22 mouse cellular contexts compared by ENCODE assay signal in genomic region chr10:61362483-61362882, GRCm38 (mm10). TPM values are rescaled to one million over a fixed set of nuclear protein-coding genes. Genes with fewer than 3 reads are reported as not detected.
A peak's percentile ranks its signal among the peaks of the same experiment; 100 is the strongest.
DNase-seq lines count a peak whose midpoint lies in the region; ATAC-seq and TF ChIP-seq lines count a peak whose summit lies in the region.
"Had no signal": no experiment of that assay in that cellular context is flagged by ENCODE, and none has a peak within 500 bp of the region (broad histone marks: within the 10 kb centered on the region; RNA-seq: fewer than 3 reads in every experiment).

No protein-coding gene starts in this region.

- H3K9ac ChIP-seq in hindbrain, postnatal 0 days (replicated peaks; ENCODE audit: low read length) = no peak overlapping the region
- H3K9ac ChIP-seq in hindbrain, embryonic 13.5 days = no peak overlapping the region
- H3K9ac ChIP-seq: embryonic facial prominence, embryonic 13.5 days; forebrain, postnatal 0 days; liver, embryonic 12.5 days; lung, embryonic 14.5 days; neural tube, embryonic 12.5 days had no signal

- no peak for TF ChIP-seq POLR2A in myocyte (IDR thresholded peaks at IDR 0.05; ENCODE audit: insufficient read length, low read depth)

- no peaks in the 10 kb centered on the region for H3K9me3 ChIP-seq in hindbrain, postnatal 0 days (ENCODE audit: low read length)
- H3K9me3 ChIP-seq in hindbrain, embryonic 13.5 days = no peaks in the 10 kb centered on the region
- H3K9me3 ChIP-seq in E14TG2a.4 (ENCODE audit: low read length) = no peaks in the 10 kb centered on the region
- H3K9me3 ChIP-seq: embryonic facial prominence, embryonic 13.5 days; liver, embryonic 12.5 days; neural tube, embryonic 12.5 days had no signal

- WGBS in hindbrain, postnatal 0 days = 72% methylated on average over 9 of the region's 9 CpGs
- 77% methylated on average over 9 of the region's 9 CpGs for WGBS in hindbrain, embryonic 13.5 days

- ATAC-seq in hindbrain, postnatal 0 days = no peak
- ATAC-seq in hindbrain, embryonic 13.5 days (ENCODE audit: low FRiP score) = no peak
- ATAC-seq: forebrain, postnatal 0 days; liver, embryonic 12.5 days had no signal

- no peaks in the 10 kb centered on the region for H3K36me3 ChIP-seq in hindbrain, postnatal 0 days (ENCODE audit: insufficient read depth, low read length)
- peaks cover 4% of the 10 kb centered on the region; the same call in 1 of the 2 replicates for H3K36me3 ChIP-seq in hindbrain, embryonic 13.5 days
- peaks cover 67% of the 10 kb centered on the region for H3K36me3 ChIP-seq in E14TG2a.4 (ENCODE audit: insufficient read depth, low read length)
- H3K36me3 ChIP-seq in myocyte (ENCODE audit: control insufficient read depth, insufficient read depth) = no peaks in the 10 kb centered on the region
- H3K36me3 ChIP-seq: neural tube, embryonic 12.5 days had no signal

- no peak overlapping the region for H3ac ChIP-seq in myocyte (ENCODE audit: control insufficient read depth, insufficient read length)

- no peak overlapping the region for H3K4me2 ChIP-seq in hindbrain, postnatal 0 days (ENCODE audit: low read depth, low read length)
- H3K4me2 ChIP-seq in hindbrain, embryonic 13.5 days = no peak overlapping the region
- peak overlapping the region; percentile 97 for H3K4me2 ChIP-seq in myocyte (ENCODE audit: low read depth)
- H3K4me2 ChIP-seq: embryonic facial prominence, embryonic 13.5 days; liver, embryonic 12.5 days; lung, embryonic 14.5 days; neural tube, embryonic 12.5 days had no signal

- peaks cover 16% of the 10 kb centered on the region for H3K79me2 ChIP-seq in myocyte (ENCODE audit: control insufficient read depth, insufficient read depth)

- intact Hi-C loops in gastrocnemius, adult 2 months (cut with DNase I) = loop anchor here (2.0 kb wide), 1 partner anchor 36 kb away; no protein-coding TSS in a partner anchor

- TF ChIP-seq CTCF in gastrocnemius, adult 2 months (IDR thresholded peaks at IDR 0.05) = no peak
- no peak for TF ChIP-seq CTCF in hindbrain, postnatal 0 days (IDR thresholded peaks at IDR 0.05; ENCODE audit: low read depth)
- no peak for TF ChIP-seq CTCF in E14TG2a.4 (conservative IDR thresholded peaks at IDR 0.05; ENCODE audit: low read length)

- no peak for DNase-seq in gastrocnemius, adult 2 months
- no peak for DNase-seq in gastrocnemius, postnatal 4 days (ENCODE audit: low spot score in 2 of 2)
- DNase-seq in hindbrain, postnatal 0 days (ENCODE audit: low spot score) = no peak
- DNase-seq in thymus, postnatal 10 days (ENCODE audit: low spot score in 2 of 2) = no peak
- DNase-seq in kidney, postnatal 36 days = no peak
- DNase-seq: forebrain, postnatal 0 days; kidney, adult 2 months; kidney, postnatal 14 days; layer of hippocampus, adult 9-11 months; lung, embryonic 14.5 days; right cerebral cortex, adult 18-20 months; spleen, adult 18-20 months; thymus, adult 2 months had no signal

- H3K27me3 ChIP-seq in hindbrain, postnatal 0 days (ENCODE audit: insufficient read depth, low read length) = no peaks in the 10 kb centered on the region
- H3K27me3 ChIP-seq in hindbrain, embryonic 13.5 days = no peaks in the 10 kb centered on the region
- H3K27me3 ChIP-seq in E14TG2a.4 (ENCODE audit: insufficient read depth, low read length) (no peaks in the 10 kb centered on the region), myocyte (ENCODE audit: control insufficient read depth, insufficient read depth, insufficient read length) (no peaks in the 10 kb centered on the region)
- H3K27me3 ChIP-seq: embryonic facial prominence, embryonic 13.5 days; liver, embryonic 12.5 days; neural tube, embryonic 12.5 days had no signal

- H3K4me3 ChIP-seq in gastrocnemius, adult 2 months = peak overlapping the region; percentile 58
- H3K4me3 ChIP-seq in hindbrain, postnatal 0 days (ENCODE audit: low read length) = no peak overlapping the region
- no peak overlapping the region for H3K4me3 ChIP-seq in hindbrain, embryonic 13.5 days
- H3K4me3 ChIP-seq in E14TG2a.4 (replicated peaks; ENCODE audit: low read length) (peak overlapping the region; percentile 4; the same call in 1 of the 2 replicates), myocyte (peak overlapping the region; percentile 15)
- H3K4me3 ChIP-seq: embryonic facial prominence, embryonic 13.5 days; liver, embryonic 12.5 days; neural tube, embryonic 12.5 days had no signal

- H3K27ac ChIP-seq in gastrocnemius, adult 2 months = peak overlapping the region; percentile 76
- H3K27ac ChIP-seq in hindbrain, postnatal 0 days = peak overlapping the region; percentile 48; the same call in 1 of the 2 replicates
- H3K27ac ChIP-seq in hindbrain, embryonic 13.5 days = no peak overlapping the region; the same call in 1 of the 2 replicates
- H3K27ac ChIP-seq: embryonic facial prominence, embryonic 13.5 days; liver, embryonic 12.5 days; neural tube, embryonic 12.5 days had no signal

- peaks cover 3% of the 10 kb centered on the region; the same call in 1 of the 2 replicates for H3K4me1 ChIP-seq in hindbrain, postnatal 0 days (ENCODE audit: insufficient read depth, low read length)
- peaks cover 11% of the 10 kb centered on the region for H3K4me1 ChIP-seq in hindbrain, embryonic 13.5 days (replicated peaks)
- H3K4me1 ChIP-seq in E14TG2a.4 (replicated peaks; ENCODE audit: low read depth, low read length) = peaks cover 93% of the 10 kb centered on the region
- H3K4me1 ChIP-seq: liver, embryonic 12.5 days; neural tube, embryonic 12.5 days had no signal

TF ChIP-seq in myocyte, 11 proteins besides CTCF, POLR2A, EP300 and RAD21:
- TF ChIP-seq MYOD1 (IDR thresholded peaks at IDR 0.05; ENCODE audit: control insufficient read depth in 1 of 3, insufficient read length in 2 of 3, low read depth in 2 of 3) = peak in 2 of 3 experiments; percentile 51 to 61
- no peak for TF ChIP-seq REST (IDR thresholded peaks at IDR 0.05; ENCODE audit: insufficient read depth, insufficient read length)
- peak; percentile 16 for TF ChIP-seq TCF12 (IDR thresholded peaks at IDR 0.05; ENCODE audit: insufficient read depth, poor library complexity, severe bottlenecking)
- TF ChIP-seq MYOG (IDR thresholded peaks at IDR 0.05; ENCODE audit: control insufficient read depth in 1 of 3, insufficient read depth in 1 of 3, insufficient read length in 2 of 3, low read depth in 2 of 3) = peak; percentile 41 to 74 (median 43)

RNA-seq across cellular contexts. Expression of gene Pald1, which starts 20.8 kb away (rescaled TPM):
- total RNA-seq in gastrocnemius, adult 2 months (2021) = 1 to 10 TPM; 4.0 to 7.2 TPM
- total RNA-seq in gastrocnemius, postnatal 4 days (2021) = 10 to 100 TPM; 32.1 to 35.9 TPM
- 34.3 and 36.0 TPM in 2 replicates for total RNA-seq in hindbrain, postnatal 0 days (2014; rRNA removed)
- 21.7 TPM in 2 replicates for polyA plus RNA-seq in hindbrain, postnatal 0 days (2015; fragmentation: Nextera tagmentation; extraction: Ambion mirVana)
- 29.4 and 30.8 TPM in 2 replicates for polyA plus RNA-seq in hindbrain, embryonic 13.5 days (2015; fragmentation: Nextera tagmentation; extraction: Ambion mirVana)
- 14.0 TPM for polyA plus RNA-seq in myocyte (2012; fragmentation: generic; extraction: Trizol)
- total RNA-seq: granulocyte monocyte progenitor cell, adult 5-6 weeks had no signal

RNA-seq across cellular contexts. Expression of gene Nodal, which starts 55.3 kb away (rescaled TPM):
- total RNA-seq in gastrocnemius, adult 2 months (2021) = under 1 TPM in 1 of 2 experiments, not detected in 1; 0.15 TPM
- under 1 TPM in 1 of 2 experiments, not detected in 1; 0.25 TPM for total RNA-seq in gastrocnemius, postnatal 4 days (2021)
- 0.58 and 1.1 TPM in 2 replicates for total RNA-seq in hindbrain, postnatal 0 days (2014; rRNA removed)
- polyA plus RNA-seq in hindbrain, postnatal 0 days (2015; fragmentation: Nextera tagmentation; extraction: Ambion mirVana) = 0.33 and 0.43 TPM in 2 replicates
- 0.09 TPM in 1 of 2 replicates, not detected in the other for polyA plus RNA-seq in hindbrain, embryonic 13.5 days (2015; fragmentation: Nextera tagmentation; extraction: Ambion mirVana)
- polyA plus RNA-seq in myocyte (2012; fragmentation: generic; extraction: Trizol) = 0.01 TPM
- total RNA-seq: adrenal gland, postnatal 36 days; forebrain, postnatal 0 days; granulocyte monocyte progenitor cell, adult 5-6 weeks had no signal
- polyA plus RNA-seq: limb, embryonic 11.5 days; neural tube, embryonic 12.5 days had no signal

Comparison
In these comparisons a context has a peak if more than half of its experiments do, and no peak if none do; other contexts are left out.
1. H3K4me3 ChIP-seq: peak in gastrocnemius, adult 2 months (single experiment), E14TG2a.4 (single experiment) and myocyte (single experiment); none in hindbrain, postnatal 0 days (single experiment) and hindbrain, embryonic 13.5 days (single experiment).